Comparison of ENCODE assay signal across 8 mouse cellular contexts in the genomic region with DNA sequence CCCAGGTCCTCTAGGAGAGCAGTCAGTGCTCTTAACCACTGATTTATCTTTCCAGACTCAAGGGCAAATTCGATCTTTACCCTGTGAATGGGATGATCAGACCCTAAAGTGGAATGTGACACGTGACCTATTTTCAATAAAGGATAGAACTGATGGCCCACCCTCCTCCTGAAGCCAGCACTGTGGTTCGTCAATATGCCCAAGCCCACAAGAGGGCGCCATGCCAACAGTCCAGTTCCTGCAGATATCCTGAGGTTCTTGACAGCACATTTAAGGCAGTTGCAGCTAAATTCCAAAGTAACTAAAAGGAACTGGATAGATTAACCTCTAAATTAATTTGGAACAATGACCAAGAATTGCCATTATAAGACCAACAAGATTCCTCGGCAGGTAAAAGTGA. TPM values are rescaled to one million over a fixed set of nuclear protein-coding genes. Genes with fewer than 3 reads are reported as not detected.
DNase-seq lines count a peak whose midpoint lies in the region; ATAC-seq and TF ChIP-seq lines count a peak whose summit lies in the region.

No protein-coding gene starts in this region.

- 24% methylated on average over 5 of the region's 5 CpGs for WGBS in kidney, adult 2 months
- WGBS in kidney, embryonic 14.5 days, result 21% methylated on average over 5 of the region's 5 CpGs
- WGBS in liver, embryonic 13.5 days (ENCODE audit: insufficient replicate concordance), result 20% methylated on average over 5 of the region's 5 CpGs
- 25% methylated on average over 5 of the region's 5 CpGs for WGBS in stomach, postnatal 0 days

- no peaks in the 10 kb centered on the region for H3K9me3 ChIP-seq in kidney, embryonic 14.5 days (ENCODE audit: control insufficient read depth, low read length)
- H3K9me3 ChIP-seq in liver, embryonic 13.5 days (replicated peaks), result no peaks in the 10 kb centered on the region
- H3K9me3 ChIP-seq in stomach, postnatal 0 days (ENCODE audit: control insufficient read depth, low read length), result no peaks in the 10 kb centered on the region

- peaks cover 1% of the 10 kb centered on the region; the same call in 1 of the 2 replicates for H3K27me3 ChIP-seq in kidney, adult 2 months (replicated peaks; ENCODE audit: control insufficient read depth, insufficient read depth, low read length)
- peaks cover 29% of the 10 kb centered on the region for H3K27me3 ChIP-seq in kidney, embryonic 14.5 days (ENCODE audit: control insufficient read depth, insufficient read depth, low read length)
- peaks cover 53% of the 10 kb centered on the region for H3K27me3 ChIP-seq in liver, embryonic 13.5 days
- peaks cover 11% of the 10 kb centered on the region; the same call in 1 of the 2 replicates for H3K27me3 ChIP-seq in stomach, postnatal 0 days (ENCODE audit: control insufficient read depth, insufficient read depth, low read length)

- peak; percentile 67 for DNase-seq in CD4-positive, CD25-positive, alpha-beta regulatory T cell, adult 2 months (ENCODE audit: low read depth, low spot score)
- peak; percentile 65 for DNase-seq in kidney, adult 2 months
- DNase-seq in CD8-positive naive resting alpha-beta T cell, adult 2 months (ENCODE audit: low read depth in 2 of 2, low spot score in 2 of 2), result peak; percentile 43 to 55
- peak; percentile 80 for DNase-seq in embryo, embryonic 10 days (ENCODE audit: low spot score)
- DNase-seq in liver, embryonic 13.5 days, result peak; percentile 26
- DNase-seq in stomach, postnatal 0 days (ENCODE audit: low spot score), result peak; percentile 72

- no peak for TF ChIP-seq POLR2A in kidney, adult 2 months (IDR thresholded peaks at IDR 0.05; ENCODE audit: low read depth, low read length)

- peak; percentile 77 for TF ChIP-seq CTCF in kidney, adult 2 months (conservative IDR thresholded peaks at IDR 0.05; ENCODE audit: insufficient read depth, insufficient read length, low read depth, low read length)
- TF ChIP-seq CTCF in stomach, postnatal 0 days (IDR thresholded peaks at IDR 0.05; ENCODE audit: low read depth), result peak; percentile 82

- no peaks in the 10 kb centered on the region for H3K4me1 ChIP-seq in kidney, adult 2 months (ENCODE audit: control insufficient read depth, insufficient read depth, low read length)
- peaks cover 10% of the 10 kb centered on the region; the same call in 1 of the 2 replicates for H3K4me1 ChIP-seq in kidney, embryonic 14.5 days (ENCODE audit: control insufficient read depth, insufficient read depth, low read length)
- peaks cover 26% of the 10 kb centered on the region for H3K4me1 ChIP-seq in liver, embryonic 13.5 days (replicated peaks)
- peaks cover 4% of the 10 kb centered on the region; the same call in 1 of the 2 replicates for H3K4me1 ChIP-seq in stomach, postnatal 0 days (replicated peaks; ENCODE audit: control insufficient read depth, insufficient read depth)

- no peak overlapping the region for H3K27ac ChIP-seq in kidney, adult 2 months (ENCODE audit: insufficient read depth, low read depth, low read length)
- H3K27ac ChIP-seq in kidney, embryonic 14.5 days (ENCODE audit: low read depth, low read length), result no peak overlapping the region
- no peak overlapping the region for H3K27ac ChIP-seq in liver, embryonic 13.5 days
- no peak overlapping the region for H3K27ac ChIP-seq in stomach, postnatal 0 days (replicated peaks)

- H3K9ac ChIP-seq in kidney, embryonic 14.5 days (ENCODE audit: low read depth, low read length), result no peak overlapping the region
- no peak overlapping the region for H3K9ac ChIP-seq in liver, embryonic 13.5 days
- H3K9ac ChIP-seq in stomach, postnatal 0 days (ENCODE audit: low read length), result no peak overlapping the region

- no peak overlapping the region for H3K4me3 ChIP-seq in kidney, adult 2 months (ENCODE audit: insufficient read depth, low read depth, low read length)
- H3K4me3 ChIP-seq in kidney, embryonic 14.5 days (ENCODE audit: low read length), result no peak overlapping the region
- H3K4me3 ChIP-seq in liver, embryonic 13.5 days (replicated peaks), result no peak overlapping the region
- no peak overlapping the region for H3K4me3 ChIP-seq in stomach, postnatal 0 days (ENCODE audit: low read depth, low read length)

- no peak overlapping the region for H3K4me2 ChIP-seq in kidney, embryonic 14.5 days (replicated peaks; ENCODE audit: low read depth, low read length)
- no peak overlapping the region for H3K4me2 ChIP-seq in liver, embryonic 13.5 days
- no peak overlapping the region for H3K4me2 ChIP-seq in stomach, postnatal 0 days (replicated peaks; ENCODE audit: low read depth)

- ATAC-seq in CD4-positive, CD25-positive, alpha-beta regulatory T cell, adult 4 months, result no peak
- no peak for ATAC-seq in kidney, embryonic 14.5 days (ENCODE audit: low FRiP score, low TSS enrichment)
- ATAC-seq in liver, embryonic 13.5 days (ENCODE audit: low read depth), result no peak
- ATAC-seq in stomach, postnatal 0 days (ENCODE audit: low FRiP score, low TSS enrichment), result no peak

- TF ChIP-seq EP300 in stomach, postnatal 0 days (optimal IDR thresholded peaks at IDR 0.05), result no peak

- no peaks in the 10 kb centered on the region for H3K36me3 ChIP-seq in kidney, adult 2 months (ENCODE audit: control insufficient read depth, insufficient read depth, low read length)
- no peaks in the 10 kb centered on the region for H3K36me3 ChIP-seq in kidney, embryonic 14.5 days (ENCODE audit: control insufficient read depth, insufficient read depth, low read length)
- no peaks in the 10 kb centered on the region for H3K36me3 ChIP-seq in liver, embryonic 13.5 days
- no peaks in the 10 kb centered on the region for H3K36me3 ChIP-seq in stomach, postnatal 0 days (ENCODE audit: control insufficient read depth, insufficient read depth, low read length)

RNA-seq across cellular contexts. Expression of gene Megf6, which starts 3.5 kb away (rescaled TPM):
- polyA plus RNA-seq in CD4-positive, CD25-positive, alpha-beta regulatory T cell, adult 4 months (2017; shearing (Covaris generic)), result not detected
- 0.55 and 1.2 TPM in 2 replicates for polyA plus RNA-seq in kidney, adult 2 months (2012; rRNA removed)
- polyA plus RNA-seq in kidney, embryonic 14.5 days (2014; fragmentation: Nextera tagmentation; extraction: Ambion mirVana), result 7.0 and 12.7 TPM in 2 replicates
- 1.5 and 1.6 TPM in 2 replicates for polyA plus RNA-seq in liver, embryonic 13.5 days (2015; fragmentation: Nextera tagmentation; extraction: Ambion mirVana)
- 10.2 and 10.8 TPM in 2 replicates for polyA plus RNA-seq in stomach, postnatal 0 days (2015; fragmentation: Nextera tagmentation; extraction: Ambion mirVana)

RNA-seq across cellular contexts. Expression of gene Tprgl, which starts 6.6 kb away (rescaled TPM):
- 10 to 100 TPM; 11.4 to 28.4 TPM for polyA plus RNA-seq in CD4-positive, CD25-positive, alpha-beta regulatory T cell, adult 4 months (2017; shearing (Covaris generic))
- polyA plus RNA-seq in kidney, adult 2 months (2012; rRNA removed), result 173 and 177 TPM in 2 replicates
- polyA plus RNA-seq in kidney, embryonic 14.5 days (2014; fragmentation: Nextera tagmentation; extraction: Ambion mirVana), result 98.2 and 124 TPM in 2 replicates
- polyA plus RNA-seq in liver, embryonic 13.5 days (2015; fragmentation: Nextera tagmentation; extraction: Ambion mirVana), result 138 and 145 TPM in 2 replicates
- polyA plus RNA-seq in stomach, postnatal 0 days (2015; fragmentation: Nextera tagmentation; extraction: Ambion mirVana), result 165 and 170 TPM in 2 replicates

RNA-seq across cellular contexts. Expression of gene Wrap73, which starts 24.9 kb away (rescaled TPM):
- 10 to 100 TPM; 27.0 to 28.9 TPM for polyA plus RNA-seq in CD4-positive, CD25-positive, alpha-beta regulatory T cell, adult 4 months (2017; shearing (Covaris generic))
- 18.4 and 18.7 TPM in 2 replicates for polyA plus RNA-seq in kidney, adult 2 months (2012; rRNA removed)
- 37.7 and 41.7 TPM in 2 replicates for polyA plus RNA-seq in kidney, embryonic 14.5 days (2014; fragmentation: Nextera tagmentation; extraction: Ambion mirVana)
- 26.9 and 29.9 TPM in 2 replicates for polyA plus RNA-seq in liver, embryonic 13.5 days (2015; fragmentation: Nextera tagmentation; extraction: Ambion mirVana)
- 17.3 and 19.9 TPM in 2 replicates for polyA plus RNA-seq in stomach, postnatal 0 days (2015; fragmentation: Nextera tagmentation; extraction: Ambion mirVana)

RNA-seq across cellular contexts. Expression of gene Trp73, which starts 27.0 kb away (rescaled TPM):
- polyA plus RNA-seq in CD4-positive, CD25-positive, alpha-beta regulatory T cell, adult 4 months (2017; shearing (Covaris generic)), result not detected
- 0.03 TPM in 2 replicates for polyA plus RNA-seq in kidney, adult 2 months (2012; rRNA removed)
- 0.23 and 0.80 TPM in 2 replicates for polyA plus RNA-seq in kidney, embryonic 14.5 days (2014; fragmentation: Nextera tagmentation; extraction: Ambion mirVana)
- polyA plus RNA-seq in liver, embryonic 13.5 days (2015; fragmentation: Nextera tagmentation; extraction: Ambion mirVana), result 0.17 TPM in 1 of 2 replicates, not detected in the other
- polyA plus RNA-seq in stomach, postnatal 0 days (2015; fragmentation: Nextera tagmentation; extraction: Ambion mirVana), result 1.0 and 1.3 TPM in 2 replicates

Comparison
In these comparisons a context has a peak if more than half of its experiments do, and no peak if none do; other contexts are left out.
1. DNase-seq: peak in every context shown above with its lines; median percentile 80 in embryo, embryonic 10 days; 72 in stomach, postnatal 0 days; 67 in CD4-positive, CD25-positive, alpha-beta regulatory T cell, adult 2 months; 65 in kidney, adult 2 months; 49 in CD8-positive naive resting alpha-beta T cell, adult 2 months; 26 in liver, embryonic 13.5 days.